Mouse (Mus musculus): ENCODE measurements around the gene Gm10271. TPM values are rescaled to one million over a fixed set of nuclear protein-coding genes. Genes with fewer than 3 reads are reported as not detected.

The Gm10271 gene
- polyA plus RNA-seq, 1 experiment from 2014 or later = not detected

GRCm38 (mm10) chr10:116996236-116996600 lies 23.8 kb upstream of the Gm10271 start:
- Histone ChIP-seq H3K4me3 (no peak overlapping the region), H3K9ac (no peak overlapping the region), H3K27ac (no peak overlapping the region), H3K36me3 (no peaks in the 10 kb centered on the region), H3K4me2 (no peak overlapping the region), H3K27me3 (no peaks in the 10 kb centered on the region), H3K9me3 (no peaks in the 10 kb centered on the region), H3K4me1 (0 out of 2 replicates have a peak, but pooled peaks cover 3% of the 10 kb centered on the region)
- no peak for ATAC-seq (ENCODE audit: insufficient number of reproducible peaks, low FRiP score, low TSS enrichment, low read depth)
- WGBS = 70% methylated on average over 6 of the region's 6 CpGs

- 0 out of 2 replicates have a peak, but pooled peaks cover 3% of the 10 kb centered on the region for H3K4me1 ChIP-seq
- ATAC-seq (ENCODE audit: insufficient number of reproducible peaks, low FRiP score, low TSS enrichment, low read depth) = no peak
- H3K4me3 ChIP-seq = no peak overlapping the region
- no peak overlapping the region for H3K4me2 ChIP-seq
- no peaks in the 10 kb centered on the region for H3K9me3 ChIP-seq
- no peaks in the 10 kb centered on the region for H3K27me3 ChIP-seq
- H3K36me3 ChIP-seq = no peaks in the 10 kb centered on the region
- WGBS = 68% methylated on average over 6 of the region's 6 CpGs
- no peak overlapping the region for H3K9ac ChIP-seq
- no peak overlapping the region for H3K27ac ChIP-seq
These were observed 23.3 kb upstream of the Gm10271 start for GRCm38 (mm10) chr10:116995584-116996235.

GRCm38 (mm10) chr10:116995162-116995561 lies 22.8 kb upstream of the Gm10271 start:
- Histone ChIP-seq H3K36me3 (no peaks in the 10 kb centered on the region), H3K4me3 (no peak overlapping the region), H3K9me3 (no peaks in the 10 kb centered on the region), H3K27ac (no peak overlapping the region), H3K4me1 (0 out of 2 replicates have a peak, but pooled peaks cover 3% of the 10 kb centered on the region), H3K9ac (no peak overlapping the region), H3K4me2 (no peak overlapping the region), H3K27me3 (no peaks in the 10 kb centered on the region)
- no peak for ATAC-seq (ENCODE audit: insufficient number of reproducible peaks, low FRiP score, low TSS enrichment, low read depth)
- WGBS = 82% methylated on average over 5 of the region's 5 CpGs

- Histone ChIP-seq H3K4me2 (no peak overlapping the region), H3K27me3 (no peaks in the 10 kb centered on the region), H3K4me3 (no peak overlapping the region), H3K27ac (no peak overlapping the region), H3K36me3 (no peaks in the 10 kb centered on the region), H3K4me1 (0 out of 2 replicates have a peak, but pooled peaks cover 3% of the 10 kb centered on the region), H3K9ac (no peak overlapping the region), H3K9me3 (no peaks in the 10 kb centered on the region)
- no peak for ATAC-seq (ENCODE audit: insufficient number of reproducible peaks, low FRiP score, low TSS enrichment, low read depth)
- WGBS = 82% methylated on average over 8 of the region's 8 CpGs
These were observed 21.6 kb upstream of the Gm10271 start for GRCm38 (mm10) chr10:116993971-116994370.

GRCm38 (mm10) chr10:116986264-116987082 lies 14.1 kb upstream of the Gm10271 start, which contains the start of gene Best3:
Gene Best3 (plus strand): TSS chr10:116986314.
- no peaks in the 10 kb centered on the region for H3K36me3 ChIP-seq
- no peak within 1 kb of the TSS for H3K9ac ChIP-seq
- no peak for ATAC-seq (ENCODE audit: insufficient number of reproducible peaks, low FRiP score, low TSS enrichment, low read depth)
- no peak within 1 kb of the TSS for H3K4me2 ChIP-seq
- H3K9me3 ChIP-seq = no peaks in the 10 kb centered on the region
- peaks cover 6% of the 10 kb centered on the region; the same call in 1 of the 2 replicates for H3K4me1 ChIP-seq
- H3K4me3 ChIP-seq = no peak within 1 kb of the TSS
- 50% methylated on average over 21 of the region's 21 CpGs for WGBS
- no peaks in the 10 kb centered on the region for H3K27me3 ChIP-seq
- no peak within 1 kb of the TSS for H3K27ac ChIP-seq

GRCm38 (mm10) chr10:116984836-116985235 lies 12.4 kb upstream of the Gm10271 start:
- no peaks in the 10 kb centered on the region for H3K27me3 ChIP-seq
- H3K4me1 ChIP-seq = peaks cover 6% of the 10 kb centered on the region; the same call in 1 of the 2 replicates
- no peak overlapping the region for H3K9ac ChIP-seq
- ATAC-seq (ENCODE audit: insufficient number of reproducible peaks, low FRiP score, low TSS enrichment, low read depth) = no peak
- 62% methylated on average over 12 of the region's 12 CpGs for WGBS
- H3K4me2 ChIP-seq = no peak overlapping the region
- H3K9me3 ChIP-seq = no peaks in the 10 kb centered on the region
- H3K36me3 ChIP-seq = no peaks in the 10 kb centered on the region
- no peak overlapping the region for H3K27ac ChIP-seq
- no peak overlapping the region for H3K4me3 ChIP-seq

- H3K9me3 ChIP-seq = no peaks in the 10 kb centered on the region
- no peak overlapping the region for H3K9ac ChIP-seq
- H3K36me3 ChIP-seq = no peaks in the 10 kb centered on the region
- 57% methylated on average over 3 of the region's 4 CpGs for WGBS
- ATAC-seq (ENCODE audit: insufficient number of reproducible peaks, low FRiP score, low TSS enrichment, low read depth) = no peak
- no peak overlapping the region for H3K4me3 ChIP-seq
- peaks cover 6% of the 10 kb centered on the region; the same call in 1 of the 2 replicates for H3K4me1 ChIP-seq
- H3K27me3 ChIP-seq = no peaks in the 10 kb centered on the region
- no peak overlapping the region for H3K27ac ChIP-seq
- H3K4me2 ChIP-seq = no peak overlapping the region
These were observed 10.1 kb upstream of the Gm10271 start for GRCm38 (mm10) chr10:116982526-116982925.

- Histone ChIP-seq H3K4me1 (no peaks in the 10 kb centered on the region), H3K36me3 (no peaks in the 10 kb centered on the region), H3K27ac (no peak overlapping the region), H3K27me3 (no peaks in the 10 kb centered on the region), H3K4me2 (no peak overlapping the region), H3K9ac (no peak overlapping the region), H3K4me3 (no peak overlapping the region), H3K9me3 (no peaks in the 10 kb centered on the region)
- 80% methylated on average over 3 of the region's 3 CpGs for WGBS
- ATAC-seq (ENCODE audit: insufficient number of reproducible peaks, low FRiP score, low TSS enrichment, low read depth) = no peak
These were observed 8.5 kb upstream of the Gm10271 start for GRCm38 (mm10) chr10:116980888-116981287.

GRCm38 (mm10) chr10:116980273-116980672 lies 7.9 kb upstream of the Gm10271 start:
- Histone ChIP-seq H3K4me2 (no peak overlapping the region), H3K27me3 (no peaks in the 10 kb centered on the region), H3K4me3 (no peak overlapping the region), H3K4me1 (no peaks in the 10 kb centered on the region), H3K27ac (no peak overlapping the region), H3K9ac (no peak overlapping the region), H3K9me3 (no peaks in the 10 kb centered on the region), H3K36me3 (no peaks in the 10 kb centered on the region)
- 88% methylated on average over 4 of the region's 4 CpGs for WGBS
- ATAC-seq (ENCODE audit: insufficient number of reproducible peaks, low FRiP score, low TSS enrichment, low read depth) = no peak

- no peaks in the 10 kb centered on the region for H3K4me1 ChIP-seq
- no peaks in the 10 kb centered on the region for H3K27me3 ChIP-seq
- H3K4me2 ChIP-seq = no peak overlapping the region
- no peak for ATAC-seq (ENCODE audit: insufficient number of reproducible peaks, low FRiP score, low TSS enrichment, low read depth)
- no peak overlapping the region for H3K9ac ChIP-seq
- no peaks in the 10 kb centered on the region for H3K36me3 ChIP-seq
- H3K27ac ChIP-seq = no peak overlapping the region
- WGBS = 90% methylated on average over 9 of the region's 9 CpGs
- no peaks in the 10 kb centered on the region for H3K9me3 ChIP-seq
- no peak overlapping the region for H3K4me3 ChIP-seq
These were observed 6.4 kb upstream of the Gm10271 start for GRCm38 (mm10) chr10:116978841-116979240.

- no peak for ATAC-seq (ENCODE audit: insufficient number of reproducible peaks, low FRiP score, low TSS enrichment, low read depth)
These were observed 5.4 kb upstream of the Gm10271 start for GRCm38 (mm10) chr10:116977858-116978257.

GRCm38 (mm10) chr10:116977455-116977854 lies 5.0 kb upstream of the Gm10271 start:
- H3K9ac ChIP-seq = no peak overlapping the region
- no peak for ATAC-seq (ENCODE audit: insufficient number of reproducible peaks, low FRiP score, low TSS enrichment, low read depth)
- H3K36me3 ChIP-seq = no peaks in the 10 kb centered on the region
- no peaks in the 10 kb centered on the region for H3K27me3 ChIP-seq
- no peak overlapping the region for H3K4me3 ChIP-seq
- 47% methylated on average over 4 of the region's 4 CpGs for WGBS
- H3K4me1 ChIP-seq = no peaks in the 10 kb centered on the region
- H3K27ac ChIP-seq = no peak overlapping the region
- H3K4me2 ChIP-seq = no peak overlapping the region
- H3K9me3 ChIP-seq = no peaks in the 10 kb centered on the region

More at GRCm38 (mm10) chr10:116977858-116978257, 5.4 kb upstream of the Gm10271 start:
- H3K9me3 ChIP-seq = no peaks in the 10 kb centered on the region
- no peaks in the 10 kb centered on the region for H3K4me1 ChIP-seq
- WGBS = 83% methylated on average over 2 of the region's 2 CpGs
- no peak overlapping the region for H3K9ac ChIP-seq
- no peak overlapping the region for H3K4me3 ChIP-seq
- H3K4me2 ChIP-seq = no peak overlapping the region
- H3K27ac ChIP-seq = no peak overlapping the region
- no peaks in the 10 kb centered on the region for H3K36me3 ChIP-seq
- no peaks in the 10 kb centered on the region for H3K27me3 ChIP-seq
